Mouse (Mus musculus) naive thymus-derived CD4-positive, alpha-beta T cell, adult 5 months (primary cell): Measurements from ENCODE around the gene Anxa2. TPM values are rescaled to one million over a fixed set of nuclear protein-coding genes. Genes with fewer than 3 reads are reported as not detected.

ENCODE experiments used
- polyA plus RNA-seq: library from polyadenylated mRNA; unstranded; fragments of 100-300 nt; shearing (Covaris generic); gene quantifications from one replicate; pipeline ENCODE4 v1.2.1, GENCODE M21; 2017

Gene Anxa2
- 6.0 TPM for polyA plus RNA-seq

GRCm38 (mm10) chr9:69453066-69453900 is at the start of gene Anxa2:
Gene Anxa2 (plus strand): TSS chr9:69453620.

Other genes with a start within 250 kb of the Anxa2 start
- 16.9 TPM for gene Ice2, start 55.7 kb upstream of the Anxa2 start, polyA plus RNA-seq